ENCODE assay signal across 8 mouse cellular contexts in the genomic region with DNA sequence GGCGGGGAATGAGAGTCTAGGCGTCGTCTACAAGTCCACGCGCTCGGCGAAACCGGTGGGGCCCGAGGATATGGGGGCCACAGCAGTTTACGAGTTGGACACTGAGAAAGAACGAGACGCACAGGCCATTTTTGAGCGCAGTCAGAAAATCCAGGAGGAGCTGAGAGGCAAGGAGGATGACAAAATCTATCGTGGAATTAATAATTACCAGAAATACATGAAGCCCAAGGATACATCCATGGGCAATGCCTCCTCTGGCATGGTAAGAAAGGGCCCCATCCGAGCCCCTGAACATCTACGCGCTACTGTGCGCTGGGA. TPM values are rescaled to one million over a fixed set of nuclear protein-coding genes. Genes with fewer than 3 reads are reported as not detected.
DNase-seq lines count a peak whose midpoint lies in the region; ATAC-seq and TF ChIP-seq lines count a peak whose summit lies in the region.

No protein-coding gene starts in this region.

- H3K27ac ChIP-seq in left cerebral cortex, adult 2 months, result peak overlapping the region; percentile 33
- peak overlapping the region; percentile 68; the same call in 1 of the 2 replicates for H3K27ac ChIP-seq in embryonic facial prominence, embryonic 13.5 days
- H3K27ac ChIP-seq in intestine, embryonic 14.5 days (ENCODE audit: low read depth), result peak overlapping the region; percentile 59

- peak overlapping the region; percentile 76 for H3K9ac ChIP-seq in embryonic facial prominence, embryonic 13.5 days
- H3K9ac ChIP-seq in intestine, embryonic 14.5 days (ENCODE audit: low read length), result peak overlapping the region; percentile 68

- intact Hi-C loops in left cerebral cortex, adult 2 months (cut with DNase I), result no loop called here
- intact Hi-C loops in left cerebral cortex, postnatal 10 days (cut with DNase I), result no loop called here

- no peak for TF ChIP-seq CTCF in left cerebral cortex, adult 2 months (IDR thresholded peaks at IDR 0.05)

- DNase-seq in left cerebral cortex, adult 2 months (ENCODE audit: extremely low spot score in 1 of 2, low spot score in 2 of 2), result no peak
- DNase-seq in left cerebral cortex, adult 11 months (ENCODE audit: low spot score), result no peak
- no peak for DNase-seq in intestine, embryonic 14.5 days (ENCODE audit: low spot score)
- DNase-seq in cerebellum, adult 9-11 months, result no peak
- DNase-seq in left cerebral cortex, postnatal 10 days (ENCODE audit: extremely low spot score in 1 of 2, low spot score in 2 of 2), result no peak
- DNase-seq in layer of hippocampus, adult 18-20 months (ENCODE audit: low spot score in 2 of 2), result no peak

- H3K4me3 ChIP-seq in left cerebral cortex, adult 2 months, result peak overlapping the region; percentile 64
- H3K4me3 ChIP-seq in embryonic facial prominence, embryonic 13.5 days, result peak overlapping the region; percentile 58
- peak overlapping the region; percentile 59 for H3K4me3 ChIP-seq in intestine, embryonic 14.5 days (ENCODE audit: low read depth, low read length)

- H3K9me3 ChIP-seq in embryonic facial prominence, embryonic 13.5 days, result 0 out of 2 replicates have a peak, but pooled peaks cover 4% of the 10 kb centered on the region
- peaks cover 2% of the 10 kb centered on the region; the same call in 1 of the 2 replicates for H3K9me3 ChIP-seq in intestine, embryonic 14.5 days (ENCODE audit: control insufficient read depth, low read length)

- H3K4me1 ChIP-seq in embryonic facial prominence, embryonic 13.5 days, result peaks cover 6% of the 10 kb centered on the region
- 0 out of 2 replicates have a peak, but pooled peaks cover 3% of the 10 kb centered on the region for H3K4me1 ChIP-seq in intestine, embryonic 14.5 days (replicated peaks; ENCODE audit: control insufficient read depth, insufficient read depth, low read length)

- ATAC-seq in embryonic facial prominence, embryonic 13.5 days (ENCODE audit: insufficient number of reproducible peaks, insufficient read depth, low FRiP score, low TSS enrichment, low read depth), result no peak
- ATAC-seq in intestine, embryonic 14.5 days (replicated peaks; ENCODE audit: low FRiP score, low TSS enrichment, low read depth), result 0 out of 2 replicates have a peak, but pooled peaks have one; percentile 15
- peak; percentile 4; the same call in 1 of the 2 replicates for ATAC-seq in monocyte, adult 5-6 weeks (replicated peaks; ENCODE audit: insufficient number of reproducible peaks, low FRiP score, low TSS enrichment, poor library complexity, severe bottlenecking)

- WGBS in embryonic facial prominence, embryonic 13.5 days, result 32% methylated on average over 18 of the region's 18 CpGs
- WGBS in intestine, embryonic 14.5 days, result 37% methylated on average over 18 of the region's 18 CpGs

- H3K27me3 ChIP-seq in embryonic facial prominence, embryonic 13.5 days, result no peaks in the 10 kb centered on the region
- H3K27me3 ChIP-seq in intestine, embryonic 14.5 days (replicated peaks; ENCODE audit: control insufficient read depth, insufficient read depth, low read length), result no peaks in the 10 kb centered on the region

- peak overlapping the region; percentile 78 for H3K4me2 ChIP-seq in embryonic facial prominence, embryonic 13.5 days
- H3K4me2 ChIP-seq in intestine, embryonic 14.5 days (ENCODE audit: low read length), result peak overlapping the region; percentile 80

- H3K36me3 ChIP-seq in embryonic facial prominence, embryonic 13.5 days, result 0 out of 2 replicates have a peak, but pooled peaks cover 4% of the 10 kb centered on the region
- H3K36me3 ChIP-seq in intestine, embryonic 14.5 days (ENCODE audit: control insufficient read depth, insufficient read depth, low read length), result no peaks in the 10 kb centered on the region

RNA-seq across cellular contexts. Expression of a gene that starts 0.6 kb away (rescaled TPM):
- 10 to 100 TPM; 11.3 to 11.8 TPM for total RNA-seq in left cerebral cortex, adult 2 months (2021)
- polyA plus RNA-seq in embryonic facial prominence, embryonic 13.5 days (2015; fragmentation: Nextera tagmentation; extraction: Ambion mirVana), result 27.9 and 36.2 TPM in 2 replicates
- 21.4 and 23.1 TPM in 2 replicates for polyA plus RNA-seq in intestine, embryonic 14.5 days (2014; fragmentation: Nextera tagmentation; extraction: Ambion mirVana)
- 66.2 to 82.0 TPM (median 67.1 TPM) in 3 replicates for total RNA-seq in monocyte, adult 5-6 weeks (2017)
- total RNA-seq in left cerebral cortex, postnatal 10 days (2021), result 10 to 100 TPM in 1 of 2 experiments, 1 to 10 TPM in 1; 8.4 to 10.7 TPM
- 10 to 100 TPM; 12.5 to 15.3 TPM for total RNA-seq in layer of hippocampus, adult 18-20 months (2021)

RNA-seq across cellular contexts. Expression of a gene that starts 8.7 kb away (rescaled TPM):
- total RNA-seq in left cerebral cortex, adult 2 months (2021), result 10 to 100 TPM; 10.1 TPM
- 2.3 and 2.6 TPM in 2 replicates for polyA plus RNA-seq in embryonic facial prominence, embryonic 13.5 days (2015; fragmentation: Nextera tagmentation; extraction: Ambion mirVana)
- polyA plus RNA-seq in intestine, embryonic 14.5 days (2014; fragmentation: Nextera tagmentation; extraction: Ambion mirVana), result 0.99 and 1.2 TPM in 2 replicates
- 0.75 to 0.87 TPM in 2 of 3 replicates, not detected in the other for total RNA-seq in monocyte, adult 5-6 weeks (2017)
- 1 to 10 TPM; 5.6 to 6.9 TPM for total RNA-seq in left cerebral cortex, postnatal 10 days (2021)
- total RNA-seq in layer of hippocampus, adult 18-20 months (2021), result 10 to 100 TPM in 1 of 2 experiments, 1 to 10 TPM in 1; 8.4 to 10.1 TPM

RNA-seq across cellular contexts. Expression of a gene that starts 8.7 kb away (rescaled TPM):
- total RNA-seq in left cerebral cortex, adult 2 months (2021), result 10 to 100 TPM; 21.8 to 23.9 TPM
- polyA plus RNA-seq in embryonic facial prominence, embryonic 13.5 days (2015; fragmentation: Nextera tagmentation; extraction: Ambion mirVana), result 10.4 and 15.7 TPM in 2 replicates
- polyA plus RNA-seq in intestine, embryonic 14.5 days (2014; fragmentation: Nextera tagmentation; extraction: Ambion mirVana), result 19.6 and 19.7 TPM in 2 replicates
- total RNA-seq in monocyte, adult 5-6 weeks (2017), result 7.0 to 10.6 TPM (median 8.4 TPM) in 3 replicates
- total RNA-seq in left cerebral cortex, postnatal 10 days (2021), result 10 to 100 TPM; 20.6 to 23.4 TPM
- 10 to 100 TPM; 21.5 to 26.1 TPM for total RNA-seq in layer of hippocampus, adult 18-20 months (2021)

RNA-seq across cellular contexts. Expression of a gene that starts 33.2 kb away (rescaled TPM):
- total RNA-seq in left cerebral cortex, adult 2 months (2021), result 10 to 100 TPM; 42.0 to 42.8 TPM
- 36.7 and 39.6 TPM in 2 replicates for polyA plus RNA-seq in embryonic facial prominence, embryonic 13.5 days (2015; fragmentation: Nextera tagmentation; extraction: Ambion mirVana)
- polyA plus RNA-seq in intestine, embryonic 14.5 days (2014; fragmentation: Nextera tagmentation; extraction: Ambion mirVana), result 29.5 and 33.1 TPM in 2 replicates
- total RNA-seq in monocyte, adult 5-6 weeks (2017), result 3.8 to 6.3 TPM (median 4.5 TPM) in 3 replicates
- total RNA-seq in left cerebral cortex, postnatal 10 days (2021), result 10 to 100 TPM; 29.5 to 32.5 TPM
- 10 to 100 TPM; 58.8 to 59.6 TPM for total RNA-seq in layer of hippocampus, adult 18-20 months (2021)

RNA-seq across cellular contexts. Expression of a gene that starts 33.7 kb away (rescaled TPM):
- 10 to 100 TPM; 22.8 to 23.8 TPM for total RNA-seq in left cerebral cortex, adult 2 months (2021)
- polyA plus RNA-seq in embryonic facial prominence, embryonic 13.5 days (2015; fragmentation: Nextera tagmentation; extraction: Ambion mirVana), result 25.7 and 28.2 TPM in 2 replicates
- 18.0 and 18.2 TPM in 2 replicates for polyA plus RNA-seq in intestine, embryonic 14.5 days (2014; fragmentation: Nextera tagmentation; extraction: Ambion mirVana)
- 21.2 to 23.0 TPM (median 21.7 TPM) in 3 replicates for total RNA-seq in monocyte, adult 5-6 weeks (2017)
- 10 to 100 TPM; 16.0 to 16.8 TPM for total RNA-seq in left cerebral cortex, postnatal 10 days (2021)
- total RNA-seq in layer of hippocampus, adult 18-20 months (2021), result 10 to 100 TPM; 26.8 to 28.6 TPM
